Mouse (Mus musculus) lung, adult 2 months (tissue): ENCODE results near the gene Atp5h.

Experiments used
- CTCF ChIP-seq: fragments of 200-500 bp; IDR thresholded peaks from 2 replicates; pipeline ENCODE4 v1.5.1; 2011; ENCODE audit warnings: mild to moderate bottlenecking, low read length, control low read depth; ENCODE audit not compliant: insufficient read depth
- POLR2A ChIP-seq: fragments of 200-500 bp; IDR thresholded peaks from 2 replicates; pipeline ENCODE4 v1.6.1; 2011; ENCODE audit warnings: low read depth, mild to moderate bottlenecking, control low read depth, low read length, borderline replicate concordance; ENCODE audit errors: extremely low read depth

GRCm38 (mm10) chr11:115371354-115371753 lies 48.4 kb downstream of the Atp5h start:
- TF ChIP-seq POLR2A (no peak), CTCF (no peak)
